Mouse (Mus musculus) adrenal gland, adult 10 weeks (tissue): ENCODE results near the gene Ring1. TPM values are rescaled to one million over a fixed set of nuclear protein-coding genes. Genes with fewer than 3 reads are reported as not detected.

Experiments used
- polyA plus RNA-seq: library from polyadenylated mRNA; stranded (reverse); fragments of 350-450 nt; fragmentation: Illumina TruSeq; extraction: RNeasy Lipid Tissue Mini Kit (QIAGEN cat#74804); gene quantifications from one replicate; pipeline ENCODE4 v1.2.3, GENCODE M21; 2014; ENCODE audit warnings: low read depth, low replicate concordance

Ring1 gene
- 1.9 TPM for polyA plus RNA-seq

DNA sequence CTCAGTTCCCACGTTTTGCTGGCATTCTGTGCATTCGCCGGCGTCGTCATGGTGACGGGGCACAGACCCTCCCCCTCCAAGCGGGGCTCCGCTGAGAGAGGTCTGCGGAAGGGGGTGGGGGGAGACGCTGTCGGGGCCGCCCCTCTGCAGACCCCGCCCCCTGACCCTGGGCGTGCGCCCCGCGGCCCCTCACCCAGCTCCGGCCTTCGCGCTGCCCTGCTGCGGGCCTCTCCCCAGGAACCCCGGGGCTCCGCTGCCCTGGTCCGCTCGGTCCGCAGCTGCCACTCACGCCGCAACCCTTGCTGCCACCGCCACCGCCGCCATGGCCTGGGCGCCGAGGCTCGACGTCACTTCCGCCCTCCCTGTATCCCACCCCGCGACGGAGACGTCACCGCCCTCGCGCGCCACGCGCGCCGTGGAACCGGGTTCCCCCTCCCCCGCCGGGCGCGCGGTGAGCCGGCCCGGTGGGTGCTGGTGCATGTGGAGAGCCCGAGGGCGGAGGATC lies at the start of gene Ring1:
Gene Ring1 (minus strand): TSS at position 364 of the 505 bp plus-strand sequence.

DNA sequence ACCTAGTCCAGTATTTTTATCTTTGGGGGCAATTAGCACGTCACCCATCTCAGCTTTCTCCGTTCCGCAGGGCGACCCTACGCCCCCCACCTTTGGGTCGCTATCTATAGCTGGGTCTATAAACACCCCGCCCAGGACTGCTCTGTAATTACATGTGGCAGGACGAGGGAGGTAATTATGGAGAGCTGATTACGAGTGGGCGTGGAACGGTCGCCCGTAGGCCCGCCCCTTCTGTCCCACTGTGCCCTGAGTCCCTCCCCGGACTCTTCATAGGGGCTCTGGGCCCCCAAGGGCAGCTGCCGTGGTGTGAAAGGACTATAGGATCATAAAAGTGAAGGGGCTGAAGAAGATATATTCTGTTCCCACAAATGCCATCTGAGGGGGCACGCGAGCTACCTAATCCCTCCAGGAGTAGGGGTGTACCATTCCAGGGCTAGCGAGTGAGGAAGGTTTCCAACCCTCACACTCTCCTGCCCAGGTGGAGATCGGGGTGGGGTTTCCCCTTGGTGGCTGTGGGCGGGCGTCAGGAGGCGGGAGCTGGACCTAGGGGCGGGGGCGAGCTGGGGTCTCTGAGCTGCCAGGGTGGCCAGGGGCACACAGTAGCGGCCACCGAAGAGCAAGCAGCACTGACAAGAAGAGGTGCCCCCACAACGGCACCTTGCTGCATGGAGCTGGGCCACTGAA lies 14.5 kb upstream of the Ring1 start, which contains the start of gene Col11a2:
Gene Col11a2 (plus strand): TSS at position 560 of the 684 bp plus-strand sequence.

DNA sequence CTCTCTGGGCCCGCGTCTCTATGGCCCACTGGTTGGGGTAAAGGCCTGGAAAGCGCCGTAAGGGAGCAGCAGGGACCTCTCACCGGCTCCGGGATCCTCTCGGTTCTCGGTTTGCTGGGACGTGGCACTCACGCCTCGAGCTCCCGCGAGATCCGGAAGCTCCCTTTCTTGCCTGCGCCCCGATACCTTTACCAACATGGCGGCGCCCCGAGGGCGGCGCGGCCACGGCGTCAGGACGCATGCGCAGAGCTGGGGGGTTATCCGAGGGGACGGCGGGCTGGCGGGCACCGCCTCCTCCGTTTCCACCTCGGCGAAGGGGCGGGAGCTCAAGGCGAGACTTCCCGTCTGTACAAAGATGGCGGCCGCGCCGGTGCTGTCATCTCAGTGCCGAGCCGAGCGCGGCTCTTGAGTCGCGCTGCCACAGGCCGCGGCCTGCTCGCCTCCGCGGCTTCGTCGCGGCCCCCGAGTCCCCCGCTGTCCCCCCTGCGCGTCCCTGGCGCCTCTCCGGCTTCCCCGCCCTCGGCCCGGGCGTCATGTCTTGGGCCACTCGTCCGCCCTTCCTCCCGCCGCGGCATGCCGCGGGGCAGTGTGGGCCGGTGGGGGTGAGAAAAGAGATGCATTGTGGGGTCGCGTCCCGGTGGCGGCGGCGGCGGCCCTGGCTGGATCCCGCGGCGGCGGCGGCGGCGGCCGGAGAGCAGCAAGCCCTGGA lies 7.1 kb upstream of the Ring1 start, which contains the start of the genes Slc39a7 and Rxrb:
Gene Slc39a7 (minus strand): TSS at position 218 of the 709 bp plus-strand sequence.
Gene Rxrb (plus strand): TSS at position 348 of the 709 bp plus-strand sequence.

DNA sequence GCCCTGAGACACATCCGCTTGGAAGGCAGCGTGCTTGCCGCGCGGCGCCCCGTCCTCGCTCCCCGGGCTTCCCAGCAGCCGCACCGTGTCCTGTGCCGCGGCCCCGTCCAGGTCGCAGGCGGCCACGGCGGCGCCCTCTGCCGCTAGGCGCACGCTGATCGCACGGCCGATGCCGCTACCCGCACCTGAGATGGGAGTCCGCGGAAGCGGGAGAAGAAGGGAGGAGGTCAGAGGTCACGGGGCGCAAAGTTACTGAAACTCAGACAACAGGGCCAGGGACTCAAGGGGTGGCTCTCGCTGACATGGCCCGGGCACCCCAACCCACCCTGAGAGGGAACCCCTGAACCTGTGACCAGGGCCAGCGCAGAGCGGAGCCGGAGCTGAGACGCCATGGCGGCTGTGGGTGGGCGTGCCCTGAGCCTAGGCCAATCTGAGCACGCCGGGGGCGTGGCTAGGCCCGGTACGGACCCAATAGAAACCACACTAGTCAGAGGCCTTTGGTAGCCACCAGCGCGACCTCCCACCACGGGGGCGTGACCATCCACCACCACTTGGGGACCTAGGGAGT lies 3.3 kb upstream of the Ring1 start, which contains the start of gene H2-Ke6:
Gene H2-Ke6 (minus strand): TSS at position 405 of the 568 bp plus-strand sequence.

GRCm38 (mm10) chr17:34000150-34000537 lies 24.3 kb downstream of the Ring1 start, which contains the start of gene H2-K1:
Gene H2-K1, minus strand, starts transcription at chr17:34000347.

Other genes with a start within 250 kb of the Ring1 start
- 4.9 TPM for gene Angptl4, start 242.8 kb downstream of the Ring1 start, polyA plus RNA-seq
- 17.0 TPM for gene Kank3, start 214.2 kb downstream of the Ring1 start, polyA plus RNA-seq
- 62.1 TPM for gene Rps28, start 200.1 kb downstream of the Ring1 start, polyA plus RNA-seq
- 29.1 TPM for gene Ndufa7, start 200.1 kb downstream of the Ring1 start, polyA plus RNA-seq
- gene Cd320, start 181.6 kb downstream of the Ring1 start, polyA plus RNA-seq: 7.3 TPM
- not detected for gene Gm7029, start 150.8 kb downstream of the Ring1 start, polyA plus RNA-seq
- not detected for gene Kifc1, start 134.0 kb downstream of the Ring1 start, polyA plus RNA-seq
- gene Platr17, start 119.5 kb downstream of the Ring1 start, polyA plus RNA-seq: not detected
- gene Daxx, start 115.3 kb downstream of the Ring1 start, polyA plus RNA-seq: 9.9 TPM
- gene Tapbp, start 108.8 kb downstream of the Ring1 start, polyA plus RNA-seq: 43.1 TPM
- gene Zbtb22, start 108.8 kb downstream of the Ring1 start, polyA plus RNA-seq: 1.3 TPM
- gene Rgl2, start 95.1 kb downstream of the Ring1 start, polyA plus RNA-seq: 3.8 TPM
- gene Pfdn6, start 84.3 kb downstream of the Ring1 start, polyA plus RNA-seq: 14.8 TPM
- gene Wdr46, start 84.0 kb downstream of the Ring1 start, polyA plus RNA-seq: 0.70 TPM
- gene B3galt4, start 73.2 kb downstream of the Ring1 start, polyA plus RNA-seq: 0.35 TPM
- 6.1 TPM for gene Vps52, start 68.9 kb downstream of the Ring1 start, polyA plus RNA-seq
- gene Rps18, start 68.7 kb downstream of the Ring1 start, polyA plus RNA-seq: 17.8 TPM
- 201 TPM for gene H2-K1, start 24.3 kb downstream of the Ring1 start, polyA plus RNA-seq
- gene H2-Ke6, start 3.4 kb upstream of the Ring1 start, polyA plus RNA-seq: 6.8 TPM
- gene Slc39a7, start 7.0 kb upstream of the Ring1 start, polyA plus RNA-seq: 0.82 TPM
- 0.99 TPM for gene Rxrb, start 7.1 kb upstream of the Ring1 start, polyA plus RNA-seq
- not detected for gene Col11a2, start 14.8 kb upstream of the Ring1 start, polyA plus RNA-seq
- not detected for gene H2-Oa, start 67.7 kb upstream of the Ring1 start, polyA plus RNA-seq
- gene H2-DMa, start 94.9 kb upstream of the Ring1 start, polyA plus RNA-seq: not detected
- 272 TPM for gene Brd2, start 98.0 kb upstream of the Ring1 start, polyA plus RNA-seq
- gene H2-DMb2, start 118.6 kb upstream of the Ring1 start, polyA plus RNA-seq: not detected
- gene H2-DMb1, start 128.4 kb upstream of the Ring1 start, polyA plus RNA-seq: 2.0 TPM
- gene Tap1, start 162.9 kb upstream of the Ring1 start, polyA plus RNA-seq: 2.2 TPM
- 2.9 TPM for gene Psmb9, start 163.1 kb upstream of the Ring1 start, polyA plus RNA-seq
- gene Psmb8, start 173.0 kb upstream of the Ring1 start, polyA plus RNA-seq: 1.2 TPM
- gene Tap2, start 178.8 kb upstream of the Ring1 start, polyA plus RNA-seq: 0.64 TPM
- 1.1 TPM for gene H2-Ob, start 214.2 kb upstream of the Ring1 start, polyA plus RNA-seq
- gene H2-Ab1, start 233.0 kb upstream of the Ring1 start, polyA plus RNA-seq: 26.2 TPM